Mouse (Mus musculus) Muller cell, postnatal 12 days (primary cell): ENCODE measurements around the gene Abhd17a.

Source experiments
- DNase-seq: peaks from one replicate; pipeline ENCODE4 v3.0.0-alpha.2; 2015; ENCODE audit errors: inconsistent ontology term

Abhd17a gene

DNA sequence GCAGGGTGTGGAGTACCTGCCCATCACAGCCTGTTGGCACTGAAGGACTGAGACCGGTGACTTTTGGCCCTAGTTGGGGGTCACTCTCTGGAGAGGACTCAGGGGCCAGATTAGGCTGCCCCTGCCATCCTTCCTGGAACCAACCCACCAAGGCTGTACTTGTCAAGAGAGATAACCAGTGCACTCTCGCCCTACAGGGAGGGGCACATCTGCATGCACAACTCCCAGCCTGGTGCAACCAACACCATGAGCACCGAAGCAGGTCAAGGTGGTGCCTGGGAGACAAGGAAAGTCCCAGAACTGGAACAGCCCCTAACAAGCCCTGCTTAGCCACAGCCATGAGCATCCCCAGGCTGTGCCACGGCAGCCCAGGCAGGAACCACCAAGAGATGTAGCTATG, 43.2 kb downstream of the Abhd17a start:
- DNase-seq = no peak

DNA sequence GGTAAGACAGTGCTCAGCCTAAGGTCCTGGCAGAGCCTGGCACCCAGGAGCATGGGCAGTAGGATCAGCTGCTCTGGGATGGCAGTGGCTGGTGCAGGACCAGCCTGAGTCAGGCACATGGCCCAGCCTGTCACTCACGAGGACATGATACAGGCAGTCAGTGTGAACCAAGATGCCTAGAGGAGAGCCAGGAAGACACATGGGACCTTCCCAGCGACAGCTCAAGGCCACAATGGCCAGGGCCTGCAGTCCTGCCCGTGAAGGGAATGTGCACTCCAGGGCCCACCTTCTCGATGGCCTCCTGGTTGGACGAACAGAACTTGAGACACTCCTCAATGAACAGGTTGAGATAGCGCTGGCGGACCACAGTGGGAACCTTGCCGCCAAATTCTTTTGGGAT, 44.6 kb downstream of the Abhd17a start:
- no peak for DNase-seq

DNA sequence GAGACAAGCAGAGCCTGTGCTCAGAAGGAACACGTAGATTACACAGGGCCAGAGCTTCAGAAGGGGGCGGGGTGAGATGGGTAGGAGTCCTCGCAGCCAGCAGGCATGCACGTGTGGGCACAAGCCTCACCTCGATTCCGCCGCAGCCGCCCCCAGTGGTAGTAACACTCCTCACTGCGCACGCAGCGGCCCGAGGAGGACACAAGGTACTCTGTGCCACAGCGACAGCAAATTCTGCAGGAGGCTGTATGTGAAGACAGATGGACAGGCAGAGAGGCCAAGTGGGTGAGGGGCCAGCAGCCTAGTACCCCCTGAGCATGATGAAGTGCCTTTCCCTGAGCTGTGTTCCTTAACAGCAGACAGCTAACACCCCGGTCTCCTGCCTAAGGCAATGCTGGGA, 46.3 kb downstream of the Abhd17a start:
- DNase-seq = no peak

DNA sequence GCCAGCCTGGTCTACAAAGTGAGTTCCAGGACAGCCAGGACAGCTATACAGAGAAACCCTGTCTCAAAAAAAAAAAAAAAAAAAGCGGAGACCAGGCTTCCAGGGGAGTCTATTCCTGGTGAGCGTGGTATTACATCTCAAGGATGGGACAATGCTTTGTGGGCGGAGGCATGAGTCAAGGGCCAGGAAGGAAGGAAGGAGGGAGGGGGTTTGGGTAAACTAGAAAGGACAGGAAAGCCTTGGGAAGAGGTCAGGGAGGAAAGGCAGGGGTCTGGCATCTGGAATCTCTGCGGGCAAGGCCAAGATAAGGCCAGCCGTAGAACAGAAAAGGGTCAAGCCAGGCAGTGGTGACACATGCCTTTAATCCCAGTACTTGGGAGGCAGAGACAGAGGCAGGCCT, 50.6 kb downstream of the Abhd17a start:
- DNase-seq = no peak

DNA sequence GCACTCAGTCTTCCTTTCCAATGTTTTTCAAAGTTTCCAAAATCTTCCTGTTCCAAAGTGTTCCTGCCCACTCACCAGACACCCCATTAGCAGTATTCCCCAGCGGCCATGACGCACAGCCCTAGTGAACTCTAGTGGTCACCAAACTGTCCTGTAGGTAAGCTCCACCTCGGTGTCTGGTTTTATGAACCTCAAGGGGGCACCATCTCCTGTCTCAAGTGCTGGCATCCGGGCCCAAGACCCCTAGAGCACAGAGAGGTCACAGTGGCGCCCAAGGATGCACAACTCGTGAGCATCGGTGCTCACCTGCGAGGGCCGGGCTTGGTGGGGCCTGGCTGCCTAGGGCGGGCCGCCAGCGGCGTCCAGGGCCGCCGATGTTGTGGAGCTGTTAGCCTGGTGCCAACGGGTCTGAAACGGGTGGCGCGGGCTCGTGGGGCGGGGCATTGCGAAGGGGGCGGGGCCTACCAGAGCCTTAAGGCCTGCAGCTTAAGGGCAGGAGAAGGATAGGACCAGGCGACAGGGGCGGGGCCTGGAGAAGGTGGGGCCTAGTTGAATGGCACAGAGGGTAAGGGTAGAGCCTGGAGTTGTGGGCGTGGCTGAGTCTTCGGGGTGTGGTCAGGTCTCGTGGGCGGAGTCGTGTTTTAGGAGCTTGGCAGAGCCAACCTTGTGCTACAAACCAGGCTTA, 51.3 kb downstream of the Abhd17a start, which contains the start of gene Atp8b3:
Gene Atp8b3, minus strand, starts transcription at position 415 of the 685 bp plus-strand sequence.
- peak; percentile 85 for DNase-seq

DNA sequence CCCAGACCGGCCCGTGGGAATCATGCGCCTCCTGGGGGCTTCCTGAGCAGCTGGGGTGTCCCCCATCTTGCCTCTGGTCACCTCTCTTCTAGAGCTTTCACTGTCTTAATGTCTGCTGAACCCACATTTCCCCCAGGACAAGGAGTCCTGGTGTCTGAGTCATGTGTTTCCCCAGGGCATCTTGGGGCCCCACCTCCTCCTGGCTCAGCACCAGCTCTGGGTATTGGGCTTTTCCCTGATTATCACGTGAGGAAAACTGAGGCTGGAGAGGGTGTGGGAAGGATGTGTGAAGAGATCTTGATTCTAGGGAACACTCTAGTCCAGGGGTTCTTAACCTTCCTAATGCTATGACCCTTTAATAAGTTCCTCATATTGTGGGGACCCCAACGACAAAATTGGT, 52.0 kb downstream of the Abhd17a start:
- peak; percentile 61 for DNase-seq

DNA sequence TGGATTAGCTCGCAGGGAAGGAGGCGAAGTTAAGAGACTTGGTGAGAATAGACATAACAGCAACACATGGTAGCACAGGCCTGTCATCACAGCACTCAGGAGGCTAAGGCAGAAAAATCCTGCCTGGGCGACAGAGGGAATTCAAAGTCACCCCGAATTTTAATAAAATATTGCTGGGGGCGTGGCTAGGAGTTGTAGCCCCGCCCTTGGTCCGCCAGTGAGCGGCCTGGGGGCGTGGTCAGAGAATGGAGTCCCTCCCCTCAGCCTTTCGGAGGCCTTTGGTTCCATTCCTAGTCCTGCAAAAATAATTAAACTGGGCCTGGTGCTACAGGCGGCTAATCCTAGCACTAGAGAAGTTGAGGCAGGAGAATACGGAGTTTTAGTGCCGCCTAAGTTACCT, 54.4 kb downstream of the Abhd17a start:
- no peak for DNase-seq

DNA sequence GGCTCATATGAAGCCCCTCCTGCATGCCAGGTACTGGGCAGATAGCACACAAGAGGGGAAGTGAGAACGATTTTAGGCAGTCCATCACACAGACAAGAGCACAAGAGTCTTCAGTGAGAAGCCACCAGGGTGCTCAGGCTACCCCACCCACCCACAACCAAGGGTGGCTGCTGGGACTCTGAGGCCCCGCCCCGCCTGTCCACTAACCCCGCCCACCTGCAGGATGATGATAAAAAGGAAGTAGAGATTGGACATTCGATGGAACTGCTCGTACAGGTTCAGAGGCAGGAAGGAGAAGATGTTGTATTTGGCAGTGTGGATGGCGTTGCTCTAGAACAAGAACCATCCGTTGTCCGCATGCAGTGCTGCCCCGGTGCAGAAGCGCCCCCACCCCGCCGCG, 55.1 kb downstream of the Abhd17a start:
- DNase-seq = no peak

DNA sequence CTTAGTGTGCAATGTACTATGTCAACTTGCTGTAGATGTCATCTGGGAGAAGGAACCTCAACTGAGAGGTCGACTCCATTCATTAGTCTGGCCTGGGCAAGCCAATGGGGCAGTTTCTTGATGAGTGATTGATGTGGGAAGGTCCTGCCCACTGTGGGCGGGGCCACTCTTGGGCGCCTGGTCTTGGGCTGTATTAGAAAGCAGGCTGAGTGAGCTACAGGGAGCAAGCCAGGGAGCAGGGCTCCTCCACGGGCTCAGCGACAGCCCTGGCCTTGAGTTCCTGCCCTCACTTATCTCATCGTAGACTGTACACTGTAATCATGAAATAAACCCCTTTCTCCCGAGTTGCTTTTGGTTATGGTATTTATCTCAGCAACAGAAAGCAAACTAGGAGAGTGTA, 56.4 kb downstream of the Abhd17a start:
- DNase-seq = no peak
